Mouse (Mus musculus) CD4-positive, CD25-positive, alpha-beta regulatory T cell, adult 2 months (primary cell): Measurements from ENCODE around the gene Dnm3.

Experiments
- DNase-seq: peaks from one replicate; pipeline ENCODE4 v3.0.0-alpha.2; 2012; ENCODE audit warnings: low read depth, low spot score

The Dnm3 gene

DNA sequence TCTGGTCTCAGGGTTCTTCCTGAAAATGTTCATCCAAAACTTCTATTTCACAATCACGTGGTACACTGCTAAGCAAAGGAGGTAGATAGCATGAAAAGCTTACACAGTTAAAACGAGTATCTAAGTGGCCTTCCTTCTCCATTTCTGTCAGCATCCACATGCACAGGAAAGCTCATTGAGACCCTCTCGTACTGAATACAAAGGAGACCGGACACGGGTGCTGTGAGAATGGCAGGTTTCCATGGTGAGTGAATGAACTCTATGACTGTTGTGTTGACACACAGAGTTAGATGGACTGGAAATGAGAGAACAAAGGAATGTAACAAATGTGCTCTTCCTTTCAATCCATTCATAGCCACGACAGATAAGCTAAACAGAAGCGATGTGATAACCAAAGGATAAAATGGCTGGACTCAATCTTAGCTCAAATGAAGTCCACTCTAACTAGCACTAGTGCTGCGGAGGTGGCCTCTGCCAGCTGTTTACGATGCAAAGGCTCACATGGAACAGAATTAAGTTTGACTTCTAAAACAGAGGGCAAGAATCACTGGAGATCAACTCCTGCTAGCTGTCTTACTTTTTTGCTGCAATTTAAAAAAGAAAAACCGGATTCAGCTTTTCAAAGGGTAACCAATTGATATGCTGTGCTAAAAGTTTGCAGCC is 268.2 kb downstream of the Dnm3 start:
- no peak for DNase-seq

DNA sequence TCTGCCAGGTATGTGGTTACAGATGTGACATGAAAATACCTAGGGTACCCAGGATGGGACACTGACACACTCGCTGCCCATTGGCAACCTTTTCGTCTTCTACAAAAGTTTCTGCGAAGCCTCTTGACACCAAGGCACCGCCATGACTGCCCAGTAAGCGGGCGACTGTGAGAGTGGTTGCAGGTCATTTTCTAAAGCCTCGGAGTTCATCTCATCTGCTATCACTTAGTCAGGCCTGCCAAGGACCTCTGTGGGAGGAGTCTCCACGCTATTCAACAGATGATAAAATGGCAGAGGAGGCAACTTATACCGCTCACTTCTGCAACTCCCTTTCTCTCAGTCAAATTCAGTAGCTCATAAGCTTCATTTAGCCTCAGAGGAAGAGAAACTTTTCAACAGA is 268.8 kb downstream of the Dnm3 start:
- DNase-seq: no peak

DNA sequence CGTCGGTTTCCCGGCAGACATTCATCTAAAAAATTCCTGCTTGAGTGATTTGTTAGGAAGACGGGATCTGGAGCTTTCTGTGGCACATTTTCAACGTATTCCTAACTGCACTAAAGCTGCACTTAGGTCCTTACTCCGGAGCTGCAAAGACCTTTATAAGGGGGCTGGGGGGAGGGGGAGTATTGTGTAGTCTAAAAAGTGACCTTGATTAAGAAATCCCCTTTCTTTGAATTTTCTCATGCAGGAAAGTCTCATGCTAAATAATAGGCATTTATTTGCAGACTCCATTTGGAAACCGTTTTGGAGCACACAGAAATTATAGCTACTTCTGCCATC is 270.2 kb downstream of the Dnm3 start:
- no peak for DNase-seq

DNA sequence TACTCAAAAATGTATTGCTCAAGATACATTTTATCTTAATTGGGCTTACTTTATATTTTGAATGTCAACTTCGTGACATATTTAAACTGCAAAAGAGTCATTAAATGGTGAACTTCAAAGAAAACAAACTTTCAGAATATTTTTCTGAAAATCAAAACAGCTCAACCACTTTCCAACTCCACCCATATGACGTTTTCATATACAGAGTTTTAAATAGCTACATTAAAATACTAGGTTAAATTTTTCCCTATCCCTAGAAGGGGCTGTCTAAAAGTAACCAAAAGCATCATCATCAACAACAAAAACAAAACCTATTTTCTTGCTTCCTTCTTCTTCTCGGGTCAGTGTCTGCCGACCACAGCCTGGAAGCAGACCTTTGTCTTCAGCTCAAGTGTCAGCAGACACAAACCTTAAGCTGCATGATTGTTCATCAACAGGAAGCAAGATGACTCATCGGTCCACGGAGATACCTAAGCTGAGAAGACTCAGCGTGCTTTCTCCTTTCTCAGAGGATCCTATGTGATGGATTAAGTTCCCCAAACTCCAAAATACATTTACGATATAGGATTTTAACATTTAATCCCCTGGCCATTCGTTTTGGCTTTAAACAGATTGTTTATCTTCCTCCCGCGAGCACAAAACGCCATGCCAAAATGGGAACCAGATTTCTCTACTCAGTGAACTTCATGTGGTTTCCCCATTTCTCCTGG is 270.7 kb downstream of the Dnm3 start:
- peak; percentile 82 for DNase-seq

DNA sequence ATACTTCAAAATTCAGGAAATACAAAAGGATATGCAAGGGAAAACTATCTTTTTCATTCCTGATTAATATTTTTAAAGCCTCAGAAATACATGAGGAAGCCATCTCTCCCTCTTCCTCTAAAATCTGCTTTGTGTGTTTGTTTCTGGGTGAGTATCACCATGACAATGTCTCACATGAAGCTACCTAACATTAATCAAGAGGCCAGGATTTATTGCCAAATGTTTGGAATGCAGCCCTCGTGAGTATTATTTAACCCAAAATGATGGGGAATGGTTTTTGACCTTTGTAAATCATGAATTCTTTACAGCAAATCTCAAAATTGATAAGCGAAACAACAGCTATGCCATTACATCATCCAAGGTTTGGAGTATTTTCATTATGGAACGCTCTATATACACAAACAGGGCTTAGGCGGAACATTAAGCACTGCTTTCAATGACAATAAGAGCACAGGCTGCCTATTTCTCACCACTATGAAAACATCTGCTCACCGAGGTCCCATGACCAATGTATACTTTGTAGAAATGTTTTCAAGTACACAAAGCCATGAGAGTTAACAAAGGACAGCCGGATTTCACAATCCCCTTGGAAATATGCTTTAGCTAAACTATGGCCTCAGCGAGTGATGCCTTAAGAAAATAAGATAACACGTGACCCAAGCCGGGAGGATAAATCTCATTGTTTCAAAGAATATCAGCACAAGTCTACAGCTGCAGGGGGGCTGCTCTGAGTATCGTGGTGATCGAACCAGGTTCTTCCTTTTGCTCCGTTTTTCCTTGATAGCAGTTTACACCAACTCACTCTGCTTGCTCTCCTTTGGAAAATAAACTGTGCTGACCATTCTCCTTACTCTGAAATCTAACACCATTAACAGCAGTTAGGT is 275.1 kb downstream of the Dnm3 start:
- no peak for DNase-seq

DNA sequence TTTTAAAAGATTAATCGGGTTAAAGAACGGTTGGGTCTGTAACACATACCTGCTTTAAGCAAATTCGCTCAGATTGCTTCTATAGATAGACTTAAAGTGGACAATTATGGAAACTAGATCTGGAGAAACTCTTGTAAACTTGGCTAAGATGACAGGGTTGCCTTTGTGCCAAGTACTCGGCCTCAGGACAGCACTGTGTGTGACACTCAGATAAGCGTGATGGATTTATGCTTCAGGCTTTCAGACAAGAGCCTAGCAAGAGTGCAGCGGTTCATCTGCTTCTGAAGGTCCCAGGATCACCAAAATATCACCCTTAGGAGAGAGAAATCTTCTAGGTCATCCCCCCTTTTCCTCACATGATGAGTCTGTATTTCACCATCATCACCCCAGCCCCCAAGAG is 277.4 kb downstream of the Dnm3 start:
- no peak for DNase-seq

DNA sequence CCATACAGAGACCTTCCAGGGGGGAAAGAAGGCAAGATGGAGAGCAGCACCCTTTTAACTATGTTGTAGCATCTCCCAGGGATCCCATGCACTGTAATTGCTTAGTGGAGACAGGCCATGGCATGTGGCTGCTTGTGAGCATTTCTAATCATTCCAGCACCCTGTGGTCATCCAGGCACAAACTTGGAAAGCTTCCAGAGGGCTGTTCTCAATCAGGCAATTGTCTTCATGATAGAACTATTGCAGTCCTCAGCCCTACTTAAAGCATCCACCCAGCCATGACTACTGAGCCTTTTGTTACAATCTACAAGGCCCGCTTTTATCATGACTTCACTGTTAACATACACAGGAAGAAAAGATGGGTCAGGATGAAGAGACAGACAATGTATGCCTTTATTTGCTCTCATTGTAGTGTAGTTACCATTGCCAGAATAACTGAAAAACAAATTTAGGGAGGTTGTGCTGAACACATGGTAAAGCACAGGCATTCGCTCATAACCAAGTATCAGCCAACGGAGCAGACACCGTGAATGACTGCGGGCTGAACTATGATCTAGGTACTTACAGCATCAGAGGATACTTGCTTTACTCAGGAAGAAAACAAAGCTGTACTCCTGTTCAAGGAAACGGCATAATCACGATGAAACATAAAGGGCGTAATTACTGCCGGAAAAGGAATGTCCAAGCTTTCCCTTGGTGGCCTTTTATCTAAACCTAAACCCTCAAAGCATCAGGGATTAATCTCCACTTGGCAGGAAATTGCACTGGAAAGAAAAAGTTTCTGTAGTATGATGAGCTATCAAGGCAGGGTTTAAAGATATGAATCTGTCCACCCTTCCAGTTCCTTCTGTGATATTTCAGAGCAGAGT is 280.8 kb downstream of the Dnm3 start:
- no peak for DNase-seq

DNA sequence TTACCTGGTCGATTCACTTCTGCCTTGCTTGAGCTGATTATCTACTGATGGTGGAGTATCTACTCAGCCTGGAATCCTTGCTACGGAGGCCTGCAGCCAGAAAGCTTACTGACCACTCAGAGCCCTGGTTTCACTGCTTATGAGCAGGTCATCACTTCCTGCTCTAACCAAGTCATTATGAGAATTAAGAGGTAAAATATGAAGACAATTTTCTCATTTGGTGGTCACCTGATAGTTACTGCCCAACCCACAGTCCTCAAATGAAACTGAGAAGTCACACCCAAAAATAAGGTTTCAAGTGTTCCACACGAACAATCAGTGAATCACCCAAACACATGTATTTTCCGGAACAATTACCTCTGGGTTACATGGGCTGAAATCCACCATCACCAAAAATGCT is 289.1 kb downstream of the Dnm3 start:
- no peak for DNase-seq

DNA sequence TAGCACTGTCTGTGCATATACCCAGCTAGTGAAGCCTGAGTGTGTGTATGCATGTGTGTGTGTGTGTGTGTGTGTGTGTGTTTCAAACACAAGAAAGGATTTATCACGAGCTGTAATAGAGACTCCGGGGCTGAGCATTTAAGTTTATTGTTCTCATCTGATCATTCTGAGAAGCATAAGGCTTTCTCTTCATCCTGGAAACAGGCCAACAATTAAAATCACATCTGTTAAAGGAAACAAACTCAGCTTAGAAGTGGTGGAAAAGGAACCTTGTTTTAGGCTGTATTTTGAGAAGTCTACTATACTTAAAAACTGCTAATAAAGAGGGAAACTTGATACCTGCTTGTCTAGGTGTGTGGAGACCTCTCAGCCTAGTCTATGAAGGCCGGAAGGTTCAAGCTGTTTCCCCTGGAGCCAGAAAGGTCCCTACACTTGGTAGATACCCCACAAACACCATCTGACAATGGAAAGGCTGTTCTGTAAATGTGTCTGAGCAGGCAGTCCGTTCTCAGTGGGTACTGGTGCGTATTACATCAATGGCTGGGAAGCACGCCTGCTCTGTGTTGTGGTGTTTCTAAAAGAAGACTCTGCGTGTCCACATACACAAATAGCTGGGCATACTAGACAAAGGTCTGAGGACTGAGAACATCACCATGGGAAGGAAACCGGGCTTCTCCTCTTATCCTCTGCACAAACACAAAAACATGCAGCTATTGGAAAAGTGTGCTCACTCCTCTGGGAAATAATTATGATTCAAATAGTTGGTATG is 290.3 kb downstream of the Dnm3 start:
- DNase-seq: no peak

DNA sequence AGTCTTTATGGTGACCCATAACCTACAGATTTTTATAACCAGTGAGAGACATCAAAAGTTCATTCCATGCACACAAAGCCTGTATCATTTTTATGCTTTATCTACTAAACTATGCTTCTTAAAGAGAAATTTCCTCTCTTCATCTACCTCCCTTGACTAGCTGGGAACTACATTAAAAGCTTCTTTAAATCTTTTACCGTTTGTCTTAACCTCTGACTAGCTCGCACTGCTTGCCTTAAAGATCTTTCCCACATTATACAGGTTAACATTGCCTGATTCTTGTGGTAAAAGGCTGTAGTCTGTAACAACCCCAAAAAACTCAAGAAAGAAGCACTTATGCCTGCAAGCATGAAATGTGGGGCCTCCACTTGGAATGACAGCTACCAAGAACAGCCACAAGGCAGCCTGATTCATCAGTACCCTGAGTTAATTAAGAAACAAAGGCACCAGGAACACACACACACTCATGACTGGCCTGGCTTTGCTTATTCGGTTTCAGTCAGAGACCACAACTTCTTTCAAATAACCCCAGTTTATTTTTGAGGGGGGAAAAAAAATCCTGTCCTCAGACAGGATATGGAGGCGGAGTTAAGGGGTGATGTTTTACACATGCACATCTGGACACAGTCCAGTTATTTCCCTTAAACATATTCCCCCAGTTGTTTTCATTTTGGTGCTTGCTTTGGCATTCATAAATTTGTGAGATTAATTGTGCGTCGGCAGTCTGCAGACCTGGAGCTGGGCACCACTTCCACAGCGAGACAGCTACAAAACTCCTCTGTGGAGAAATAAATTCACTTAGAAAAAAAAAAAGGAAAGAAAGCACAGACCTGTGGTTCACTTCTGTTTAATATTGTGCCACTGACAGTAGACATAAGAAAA is 291.1 kb downstream of the Dnm3 start:
- DNase-seq: peak; percentile 14

DNA sequence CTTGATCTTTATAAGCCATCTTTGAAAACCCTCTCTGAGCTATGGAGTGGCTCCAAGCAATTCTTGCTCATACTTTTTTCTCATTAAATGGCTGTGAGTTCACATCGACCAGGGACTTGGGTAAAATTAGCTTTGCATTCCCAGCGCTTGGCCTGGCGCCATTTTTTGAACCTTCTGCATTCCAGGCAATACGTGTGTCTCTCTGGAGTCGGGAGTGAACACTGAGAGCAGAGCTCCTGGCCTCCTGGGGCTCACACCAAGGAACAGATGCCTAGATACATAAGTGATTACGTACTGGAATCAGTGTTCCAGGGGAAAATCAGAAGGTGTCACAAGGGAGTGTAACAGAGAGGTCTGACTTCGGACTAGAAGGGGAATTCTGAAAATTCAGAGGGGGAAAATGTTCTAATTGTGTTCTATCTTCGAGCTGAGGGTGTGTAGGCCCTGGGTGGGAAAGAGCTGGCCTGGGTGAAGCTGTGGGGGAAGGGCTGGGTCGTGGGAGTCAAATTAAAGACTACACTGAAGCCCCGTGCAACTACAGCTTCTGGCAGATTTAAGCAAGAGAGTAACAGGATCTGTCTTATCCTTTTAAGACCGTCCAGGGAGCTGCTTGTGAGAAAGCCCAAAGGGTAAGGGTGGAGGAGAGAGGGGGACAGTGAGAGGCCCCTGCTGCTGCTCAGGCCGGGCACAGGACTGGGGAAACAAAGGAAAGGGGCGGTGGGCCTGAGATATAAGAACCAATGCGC is 293.7 kb downstream of the Dnm3 start:
- no peak for DNase-seq

DNA sequence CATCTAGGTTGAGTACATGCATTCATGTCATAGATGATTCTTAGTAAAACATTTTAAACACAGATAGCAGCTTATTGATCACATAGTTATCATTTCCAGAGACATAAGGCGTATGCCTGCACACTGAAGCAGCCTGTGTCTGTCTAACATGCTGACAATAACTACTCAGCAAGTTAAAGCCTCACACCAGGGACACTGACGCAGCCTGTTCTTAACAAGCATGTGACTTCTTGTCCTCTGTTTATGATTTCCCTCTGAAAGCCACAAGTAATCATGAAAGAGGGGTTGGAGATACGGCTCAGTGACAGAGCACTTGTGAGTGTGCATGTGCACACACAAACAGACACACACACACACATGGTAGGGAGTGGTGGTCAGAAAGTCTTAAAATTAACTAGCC is 294.4 kb downstream of the Dnm3 start:
- no peak for DNase-seq

DNA sequence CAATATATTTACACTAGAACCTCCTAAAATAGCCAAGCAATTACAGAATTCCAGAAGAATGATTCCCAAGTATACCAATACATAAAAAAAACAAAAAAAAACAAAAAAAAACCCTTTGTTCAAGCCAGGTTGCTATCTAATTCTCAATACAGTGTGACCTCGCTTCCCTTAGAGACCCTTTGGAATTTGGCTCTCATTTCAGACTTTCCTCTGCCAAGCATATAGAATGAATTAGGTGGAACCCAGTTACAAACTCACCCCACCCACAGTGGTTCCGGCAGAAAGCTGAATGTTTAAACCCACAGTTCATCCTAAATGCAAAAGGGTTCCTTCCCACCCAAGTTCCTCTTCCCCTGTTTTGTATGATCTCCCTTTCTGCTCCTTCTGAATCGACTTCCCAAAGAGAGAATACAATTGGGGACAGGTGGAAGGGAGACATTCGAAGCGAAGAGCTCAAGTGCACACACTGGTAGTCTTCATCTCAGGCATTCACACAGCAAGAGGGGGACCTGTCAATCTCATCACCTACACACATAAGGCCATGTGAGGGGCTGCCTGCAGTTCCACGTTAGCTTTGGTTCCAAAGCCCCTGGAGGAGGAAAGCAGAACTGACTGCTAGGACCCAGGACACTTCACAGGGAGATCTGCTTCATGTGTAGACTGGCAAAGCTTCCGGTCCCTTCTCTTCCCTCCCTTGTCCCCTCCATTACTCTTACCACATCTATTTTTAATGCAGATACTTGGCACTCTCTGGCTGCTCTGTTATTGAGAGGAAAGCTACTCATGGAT is 296.5 kb downstream of the Dnm3 start:
- no peak for DNase-seq

DNA sequence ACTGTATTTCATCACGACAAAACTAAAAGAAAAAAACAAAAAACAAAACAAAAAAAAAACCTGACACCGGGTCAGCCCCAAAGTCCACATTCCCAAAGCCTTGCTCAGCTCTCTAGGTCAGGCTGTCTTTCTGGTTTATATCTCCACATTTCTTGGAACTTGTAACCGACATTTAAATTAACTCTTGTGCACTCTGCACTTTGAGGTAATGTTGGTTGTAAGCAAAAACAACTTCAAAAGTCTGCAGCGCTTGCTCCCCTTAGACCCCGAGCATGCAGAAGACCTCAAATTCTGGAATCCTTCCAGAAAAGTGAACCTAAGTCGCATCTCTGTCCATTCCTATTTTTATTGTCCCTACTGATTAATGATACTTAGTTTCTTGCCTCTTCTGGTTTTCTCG is 297.4 kb downstream of the Dnm3 start:
- DNase-seq: no peak

DNA sequence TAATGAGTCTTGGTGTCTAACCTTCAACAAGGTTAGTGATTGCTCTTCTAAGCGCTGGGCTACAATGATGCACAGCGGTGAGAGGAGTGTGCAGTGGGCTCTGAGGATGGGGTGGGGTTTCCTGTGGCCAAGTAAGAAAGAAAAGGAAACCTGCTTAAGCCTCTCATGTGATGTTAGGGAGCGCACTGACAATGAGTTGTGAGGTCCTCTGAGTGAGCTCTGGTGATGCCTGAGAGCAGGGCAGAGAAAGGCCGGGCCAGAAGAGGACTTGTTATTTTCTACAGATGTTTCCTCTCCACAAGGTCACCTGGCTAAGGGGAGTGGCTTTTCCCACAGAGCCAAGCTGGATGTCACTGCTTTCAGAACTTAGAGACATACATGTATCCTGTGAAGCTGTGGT is 298.4 kb downstream of the Dnm3 start:
- no peak for DNase-seq

DNA sequence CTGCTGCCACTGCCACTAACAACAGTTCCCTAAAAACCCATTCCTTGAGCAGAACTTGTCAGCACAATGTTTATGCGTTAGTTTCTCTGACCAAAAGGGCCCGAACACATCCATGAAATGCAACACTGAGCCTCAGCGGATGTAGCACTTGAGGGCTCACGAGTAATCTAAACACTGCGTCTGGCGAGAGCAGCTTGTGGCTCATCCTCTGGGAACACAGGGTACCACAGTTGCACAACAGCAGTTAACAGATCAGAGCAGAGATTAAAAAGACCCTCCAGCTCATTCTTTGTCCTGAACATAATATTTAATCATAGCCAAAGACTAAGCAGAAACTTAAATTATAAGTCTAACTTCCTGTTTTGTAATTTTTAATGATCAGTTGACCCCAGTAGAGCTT is 305.0 kb downstream of the Dnm3 start:
- no peak for DNase-seq

DNA sequence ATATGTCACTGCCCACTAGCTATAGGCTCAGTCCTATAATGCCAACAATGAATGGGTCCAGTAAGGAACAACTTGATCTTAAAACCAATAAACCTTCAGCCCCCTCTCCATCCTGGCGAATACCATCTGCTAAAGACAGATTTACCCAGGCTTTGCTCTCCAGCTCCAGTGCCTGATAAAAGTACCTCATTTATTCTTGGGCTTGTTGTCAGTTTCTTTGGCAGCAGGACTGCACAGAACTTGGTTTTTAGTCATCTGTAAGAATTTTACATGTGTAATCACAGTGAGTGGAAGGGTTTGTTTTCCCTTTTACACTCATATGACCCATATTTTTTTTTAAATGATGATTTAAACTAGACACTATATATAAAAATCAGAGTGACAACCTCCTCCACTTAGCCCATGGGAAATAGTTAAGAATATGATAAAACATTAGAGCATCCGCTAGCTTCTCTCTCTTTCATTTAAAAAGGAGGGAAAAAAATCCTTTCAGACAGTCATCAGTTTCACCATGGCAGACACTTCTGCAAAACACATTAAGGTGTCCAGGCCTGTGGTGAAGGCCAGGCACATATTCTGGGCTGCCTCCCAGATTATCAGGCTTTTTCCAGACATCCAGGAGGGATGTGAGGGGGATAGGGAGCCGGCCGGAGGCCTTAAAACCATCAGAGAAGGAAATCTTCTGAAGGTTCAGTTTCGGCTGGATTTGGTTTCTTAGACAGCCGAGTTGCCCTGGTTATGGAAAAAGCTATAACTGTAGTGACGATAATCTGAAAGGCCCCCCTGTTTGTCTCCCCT is 313.9 kb downstream of the Dnm3 start:
- no peak for DNase-seq

DNA sequence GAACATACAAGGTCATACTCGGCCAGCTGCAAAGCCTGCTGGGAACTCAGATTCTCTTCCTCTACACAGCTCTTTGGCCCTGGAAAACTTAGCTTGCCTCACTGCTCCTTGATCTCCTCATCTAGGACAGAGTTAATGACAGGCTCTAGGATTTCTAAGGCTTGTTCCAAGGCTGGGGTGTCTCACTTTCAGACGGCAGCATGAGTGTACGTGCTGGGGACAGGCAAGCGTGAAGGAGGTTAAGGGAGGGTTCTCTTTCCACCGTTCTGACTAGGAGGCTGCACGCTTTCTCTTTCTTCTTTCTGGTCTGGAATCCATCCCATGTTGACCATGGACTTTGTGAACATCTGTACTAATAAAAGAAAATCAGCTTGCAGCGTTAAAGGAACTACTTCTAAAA is 315.2 kb downstream of the Dnm3 start:
- no peak for DNase-seq
